ENCODE assay signal across 8 mouse cellular contexts in the genomic region with DNA sequence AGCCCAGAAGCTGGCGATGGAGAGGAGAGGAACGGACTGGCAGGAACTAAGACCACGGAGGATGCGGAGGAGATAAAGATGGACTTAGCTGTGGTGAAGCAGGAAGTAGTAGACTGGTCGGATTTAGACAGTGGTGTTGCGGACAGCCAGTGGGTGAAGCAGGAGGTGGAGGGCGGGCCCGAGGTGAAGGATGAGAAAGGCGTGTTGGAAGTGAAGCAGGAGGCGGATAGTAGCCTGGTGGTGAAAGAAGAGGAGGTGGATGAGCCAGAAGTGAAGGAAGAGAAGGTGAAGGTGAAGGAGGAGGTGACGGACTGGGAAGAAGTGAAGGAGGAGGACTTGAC. TPM values are rescaled to one million over a fixed set of nuclear protein-coding genes. Genes with fewer than 3 reads are reported as not detected.
DNase-seq lines count a peak whose midpoint lies in the region; ATAC-seq and TF ChIP-seq lines count a peak whose summit lies in the region.

No protein-coding gene starts in this region.

- H3K4me3 ChIP-seq in gastrocnemius, adult 2 months = peak overlapping the region; percentile 78
- H3K4me3 ChIP-seq in G1E (ENCODE audit: low read depth, low read length) = peak overlapping the region; percentile 87
- peak overlapping the region; percentile 87 for H3K4me3 ChIP-seq in hindbrain, embryonic 11.5 days (ENCODE audit: low read depth, low read length)

- H3K9me3 ChIP-seq in G1E (replicated peaks) = no peaks in the 10 kb centered on the region
- no peaks in the 10 kb centered on the region for H3K9me3 ChIP-seq in hindbrain, embryonic 11.5 days (ENCODE audit: control insufficient read depth, low read length)

- DNase-seq in gastrocnemius, adult 2 months = no peak
- DNase-seq in gastrocnemius, postnatal 10 days = no peak
- no peak for DNase-seq in G1E (ENCODE audit: low spot score)
- DNase-seq in hindbrain, embryonic 11.5 days (ENCODE audit: low spot score) = no peak
- DNase-seq in c-Kit-positive CD71-positive TER-119-positive erythroid progenitor cells, embryonic 14.5 days (ENCODE audit: low spot score) = no peak
- DNase-seq in gastrocnemius, postnatal 14 days = no peak
- no peak for DNase-seq in urinary bladder, adult 18-20 months (ENCODE audit: low spot score in 2 of 2)

- H3K36me3 ChIP-seq in G1E (replicated peaks) = peaks cover 41% of the 10 kb centered on the region
- peaks cover 9% of the 10 kb centered on the region for H3K36me3 ChIP-seq in hindbrain, embryonic 11.5 days (ENCODE audit: control insufficient read depth, insufficient read depth, low read length)

- peaks cover 29% of the 10 kb centered on the region for H3K4me1 ChIP-seq in G1E (ENCODE audit: insufficient read depth, low read depth, low read length)
- H3K4me1 ChIP-seq in hindbrain, embryonic 11.5 days (replicated peaks; ENCODE audit: control insufficient read depth, insufficient read depth, low read length) = peaks cover 3% of the 10 kb centered on the region; the same call in 1 of the 2 replicates

- no peak for TF ChIP-seq CTCF in gastrocnemius, adult 2 months (IDR thresholded peaks at IDR 0.05)
- no peak for TF ChIP-seq CTCF in G1E (IDR thresholded peaks at IDR 0.05; ENCODE audit: low read depth, low read length)

- peak overlapping the region; percentile 74 for H3K9ac ChIP-seq in hindbrain, embryonic 11.5 days (ENCODE audit: low read depth, low read length)

- peak overlapping the region; percentile 74 for H3K4me2 ChIP-seq in hindbrain, embryonic 11.5 days (replicated peaks; ENCODE audit: low read depth, low read length)

- 0% methylated on average over 11 of the region's 11 CpGs for WGBS in hindbrain, embryonic 11.5 days

- H3K27ac ChIP-seq in gastrocnemius, adult 2 months = peak overlapping the region; percentile 86
- H3K27ac ChIP-seq in hindbrain, embryonic 11.5 days (ENCODE audit: low read depth, low read length) = peak overlapping the region; percentile 60; the same call in 1 of the 2 replicates

- intact Hi-C loops in gastrocnemius, adult 2 months (cut with DNase I) = no loop called here
- intact Hi-C loops in gastrocnemius, postnatal 14 days (cut with DNase I; ENCODE audit: low total_unique reads) = no loop called here

- no peaks in the 10 kb centered on the region for H3K27me3 ChIP-seq in G1E (ENCODE audit: insufficient read depth, low read length)
- no peaks in the 10 kb centered on the region for H3K27me3 ChIP-seq in hindbrain, embryonic 11.5 days (ENCODE audit: control insufficient read depth, insufficient read depth, low read length)

- peak; percentile 55 for ATAC-seq in G1E (ENCODE audit: extremely low read depth, insufficient number of reproducible peaks, low FRiP score, poor library complexity, severe bottlenecking)
- no peak for ATAC-seq in hindbrain, embryonic 11.5 days (ENCODE audit: low FRiP score)
- ATAC-seq in megakaryocyte progenitor cell, adult 5-6 weeks (replicated peaks; ENCODE audit: poor library complexity) = peak; percentile 56

RNA-seq across cellular contexts. Expression of gene Znhit6, which starts 0.4 kb away (rescaled TPM):
- total RNA-seq in gastrocnemius, adult 2 months (2021) = 10 to 100 TPM; 12.3 to 12.8 TPM
- 10 to 100 TPM; 13.2 to 13.3 TPM for total RNA-seq in gastrocnemius, postnatal 10 days (2021)
- total RNA-seq in G1E (2014; fragmentation: Nextera tagmentation) = 43.0 and 50.9 TPM in 2 replicates
- total RNA-seq in G1E (2017) = 36.9 and 40.5 TPM in 2 replicates
- 8.8 and 10.5 TPM in 2 replicates for polyA plus RNA-seq in G1E (2012)
- polyA plus RNA-seq in hindbrain, embryonic 11.5 days (2014; fragmentation: Nextera tagmentation; extraction: Ambion mirVana) = 39.5 and 43.0 TPM in 2 replicates
- 51.8 and 56.9 TPM in 2 replicates for total RNA-seq in megakaryocyte progenitor cell, adult 5-6 weeks (2015)
- total RNA-seq in megakaryocyte progenitor cell, adult 5-6 weeks (2017) = 25.2 and 34.4 TPM in 2 replicates
- total RNA-seq in gastrocnemius, postnatal 14 days (2021) = 10 to 100 TPM; 10.4 to 11.8 TPM
